Mouse (Mus musculus) thymus, adult 2 months (tissue): ENCODE data around the gene Msh6.
"Not testable (repeated sequence)": the region's sequence is repeated elsewhere in the genome, so short reads cannot be mapped to it uniquely, and the experiment has no call there.

Source experiments
- CTCF ChIP-seq: fragments of 200-500 bp; IDR thresholded peaks from 2 replicates; pipeline ENCODE4 v1.5.1; 2012; ENCODE audit warnings: mild to moderate bottlenecking, control low read depth, low read length, moderate library complexity, borderline replicate concordance; ENCODE audit not compliant: control insufficient read depth, poor library complexity, insufficient read depth; ENCODE audit errors: extremely low read depth
- POLR2A ChIP-seq: fragments of 200-500 bp; IDR thresholded peaks from 2 replicates; pipeline ENCODE4 v1.6.1; 2012; ENCODE audit warnings: mild to moderate bottlenecking, low read length, control low read depth, moderate library complexity; ENCODE audit not compliant: control insufficient read depth, poor library complexity, insufficient read depth; ENCODE audit errors: extremely low read depth

GRCm38 (mm10) chr17:87968483-87968926 is 6.4 kb upstream of the Msh6 start:
- TF ChIP-seq POLR2A: not testable (repeated sequence)
- TF ChIP-seq CTCF: peak; percentile 30; the same call in 1 of the 2 replicates
